Mouse (Mus musculus) cerebral cortex, adult 2 months (tissue): Measurements from ENCODE around the gene Tubgcp5.

Experiments
- WGBS: fragments of 180-500 bp; shearing (Covaris S2); methylation state at CpG from one replicate; pipeline ENCODE4 v1.1.7; 2018; 5-methylcytosine and 5-hydroxymethylcytosine counted together

Tubgcp5 gene

GRCm38 (mm10) chr7:55852787-55853186, 58.8 kb downstream of the Tubgcp5 start:
- 48% methylated on average over 3 of the region's 3 CpGs for WGBS

GRCm38 (mm10) chr7:55855597-55855996, 61.6 kb downstream of the Tubgcp5 start:
- 86% methylated on average over 3 of the region's 3 CpGs for WGBS

- WGBS: 92% methylated on average over 4 of the region's 4 CpGs
Measured at GRCm38 (mm10) chr7:55856741-55857140, 62.8 kb downstream of the Tubgcp5 start.

DNA sequence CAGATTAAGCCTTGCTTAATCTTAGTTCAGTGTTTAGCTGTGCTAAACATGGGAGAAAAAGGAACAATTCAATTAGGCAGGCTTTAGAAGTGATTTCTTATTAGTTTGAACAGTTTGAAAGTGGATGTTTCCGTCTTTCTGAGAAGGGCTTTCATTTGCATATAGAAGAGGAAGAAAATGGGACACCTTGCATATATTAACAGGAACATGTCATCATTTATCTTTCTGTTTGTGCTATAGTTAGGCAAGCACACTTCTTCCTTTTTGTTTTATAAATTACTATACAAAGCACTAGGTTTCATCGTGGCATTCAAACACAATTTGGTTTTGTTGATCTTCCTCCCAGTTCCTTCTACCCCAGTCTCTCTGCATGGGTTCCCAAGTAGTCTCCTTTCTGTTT, 63.8 kb downstream of the Tubgcp5 start:
- WGBS: 27% methylated on average over 2 of the region's 2 CpGs

DNA sequence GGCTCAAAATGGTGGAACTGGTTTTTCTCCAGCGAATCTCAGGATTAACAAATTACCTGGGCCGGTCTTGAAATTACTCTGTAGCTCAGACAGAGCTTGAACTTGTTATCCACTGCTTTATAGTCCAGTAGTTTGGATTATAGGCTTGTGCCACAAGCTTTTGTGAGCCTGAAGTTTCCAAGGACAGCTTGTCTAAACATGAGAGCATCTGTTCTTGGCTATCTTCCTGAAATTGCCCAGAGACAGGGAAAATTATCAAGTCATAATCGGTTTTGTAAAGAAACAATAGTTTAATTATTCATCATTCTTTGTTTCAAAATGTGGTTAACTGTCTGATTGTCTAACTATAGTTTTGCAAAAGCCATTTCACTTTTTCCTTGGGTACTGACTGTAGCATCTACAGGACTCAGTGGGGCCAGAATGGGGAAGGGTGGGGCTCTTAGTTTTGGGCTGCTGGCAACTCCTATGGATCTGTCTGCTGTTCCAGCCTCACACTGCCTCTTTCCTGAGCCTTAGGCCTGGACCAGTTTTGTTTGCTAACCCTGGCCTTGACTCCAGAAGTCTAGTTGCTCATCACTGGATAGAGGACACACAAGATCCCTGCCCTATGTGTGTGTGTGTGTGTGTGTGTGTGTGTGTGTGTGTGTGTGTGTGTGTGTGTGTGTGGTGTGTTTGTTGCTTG, 65.0 kb downstream of the Tubgcp5 start:
- 75% methylated on average over 3 of the region's 3 CpGs for WGBS

GRCm38 (mm10) chr7:55859518-55859872, 65.5 kb downstream of the Tubgcp5 start:
- WGBS: 49% methylated on average over 2 of the region's 2 CpGs

GRCm38 (mm10) chr7:55859956-55860355, 66.0 kb downstream of the Tubgcp5 start:
- 35% methylated on average over 6 of the region's 6 CpGs for WGBS

GRCm38 (mm10) chr7:55861175-55861574, 67.2 kb downstream of the Tubgcp5 start:
- WGBS: 62% methylated on average over 4 of the region's 4 CpGs

DNA sequence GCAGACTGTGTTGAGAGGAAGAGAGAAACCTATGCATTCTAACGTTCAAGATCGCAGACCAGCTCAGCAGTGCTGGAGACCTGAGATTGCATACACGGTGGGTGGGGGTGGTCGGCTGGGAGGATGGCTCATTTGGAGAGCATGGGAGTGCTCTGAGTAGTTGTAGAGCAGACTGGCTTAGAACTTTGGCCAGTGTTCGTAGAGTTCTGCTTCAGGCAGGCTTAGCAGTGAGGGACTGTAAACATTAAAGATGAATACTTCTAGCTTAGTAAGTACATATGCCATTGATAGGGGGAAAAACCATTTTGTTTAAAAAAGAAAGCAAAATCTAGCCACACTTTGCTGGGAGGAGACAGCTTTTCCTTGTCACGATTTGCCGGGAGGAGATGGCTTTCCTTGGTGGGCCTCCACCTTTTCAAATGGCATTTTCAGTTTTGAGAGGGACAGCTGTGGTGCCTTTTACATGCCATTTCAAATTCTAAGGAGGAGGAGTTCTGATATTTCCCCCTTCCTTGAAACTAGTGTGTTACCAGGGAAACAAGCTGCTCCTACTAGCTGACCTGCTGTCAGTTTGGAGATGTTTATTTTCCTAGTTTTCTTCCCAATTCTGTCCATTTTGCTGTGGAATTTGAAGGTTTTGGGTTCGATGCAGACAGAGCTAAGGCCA, 71.9 kb downstream of the Tubgcp5 start:
- 48% methylated on average over 8 of the region's 8 CpGs for WGBS

DNA sequence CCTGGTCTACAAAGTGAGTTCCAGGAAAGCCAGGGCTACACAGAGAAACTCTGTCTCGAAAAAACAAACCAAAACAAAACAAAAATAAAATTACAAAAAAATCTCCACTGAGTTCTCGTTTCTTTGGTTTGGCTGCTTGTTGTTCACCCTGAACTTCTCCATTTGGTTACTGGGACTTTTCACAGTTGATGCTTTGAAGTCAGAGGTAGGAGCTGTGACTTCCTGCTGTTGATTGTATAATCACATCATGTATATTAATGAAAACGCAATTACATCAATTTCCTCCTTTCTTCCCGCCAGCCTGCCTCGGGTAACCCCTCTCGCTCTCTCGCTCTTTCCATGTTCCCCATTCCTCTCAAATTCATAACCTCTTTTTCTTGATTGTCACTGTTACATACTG, 74.3 kb downstream of the Tubgcp5 start:
- 71% methylated on average over 7 of the region's 7 CpGs for WGBS

DNA sequence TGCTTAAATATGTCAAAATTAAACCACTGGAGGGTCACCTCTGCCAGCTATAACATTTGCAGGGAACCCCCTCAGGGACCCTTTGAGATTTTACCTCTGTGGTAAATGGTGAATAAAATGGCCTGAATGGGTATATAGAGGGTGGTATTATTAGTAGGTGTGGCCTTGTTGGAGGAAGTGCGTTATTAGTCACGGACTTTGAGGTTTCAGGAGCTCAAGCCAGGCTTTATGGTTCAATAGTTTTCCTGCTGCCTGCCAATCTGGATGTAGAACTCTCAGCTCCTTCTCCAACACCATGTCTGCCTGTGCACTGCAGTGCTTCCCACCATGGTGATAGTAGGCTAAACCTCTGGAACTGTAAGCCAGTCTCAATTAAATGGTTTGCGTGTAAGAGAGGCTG, 75.3 kb downstream of the Tubgcp5 start:
- 80% methylated on average over 3 of the region's 3 CpGs for WGBS

- WGBS: 69% methylated on average over 6 of the region's 6 CpGs
Measured at GRCm38 (mm10) chr7:55870340-55871020, 76.5 kb downstream of the Tubgcp5 start.

GRCm38 (mm10) chr7:55871476-55871875, 77.5 kb downstream of the Tubgcp5 start:
- 72% methylated on average over 5 of the region's 5 CpGs for WGBS

DNA sequence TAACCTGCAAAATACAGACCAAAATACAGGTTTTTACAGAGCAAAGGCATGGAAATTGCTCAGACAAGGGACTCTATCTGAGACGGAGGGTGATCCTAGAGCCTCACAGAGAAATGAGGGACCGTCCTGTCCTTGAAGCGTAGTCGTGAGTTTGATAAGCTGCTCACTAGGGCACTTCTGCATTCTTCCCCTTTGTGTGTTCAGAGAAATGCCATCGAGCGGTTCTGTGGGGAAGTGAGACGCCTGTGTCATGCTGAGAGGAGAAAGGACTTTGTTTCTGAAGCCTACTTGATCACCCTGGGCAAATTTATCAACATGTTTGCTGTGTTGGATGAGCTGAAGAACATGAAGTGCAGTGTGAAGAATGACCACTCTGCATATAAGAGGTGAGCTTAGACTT, 80.7 kb downstream of the Tubgcp5 start:
- 86% methylated on average over 7 of the region's 7 CpGs for WGBS

DNA sequence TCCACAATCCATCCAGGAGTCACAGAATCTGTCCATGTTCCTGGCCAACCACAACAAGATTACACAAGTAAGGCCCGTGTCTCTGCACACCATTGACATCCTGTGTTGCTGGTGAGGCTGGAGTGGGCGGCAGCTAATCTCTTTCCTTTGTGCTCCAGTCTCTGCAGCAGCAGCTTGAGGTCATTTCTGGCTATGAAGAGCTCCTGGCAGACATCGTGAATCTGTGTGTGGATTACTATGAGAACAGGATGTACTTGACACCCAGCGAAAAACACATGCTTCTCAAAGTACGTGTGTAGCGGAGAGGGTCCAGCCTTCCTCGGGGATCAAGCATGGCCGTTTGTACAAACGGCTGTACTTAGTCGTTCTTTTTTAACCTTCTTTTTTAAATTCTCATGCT, 83.8 kb downstream of the Tubgcp5 start:
- WGBS: 55% methylated on average over 10 of the region's 10 CpGs

GRCm38 (mm10) chr7:55880882-55881281, 86.9 kb downstream of the Tubgcp5 start:
- WGBS: 50% methylated on average over 9 of the region's 9 CpGs
